8 mouse cellular contexts compared by ENCODE assay signal in the genomic region with DNA sequence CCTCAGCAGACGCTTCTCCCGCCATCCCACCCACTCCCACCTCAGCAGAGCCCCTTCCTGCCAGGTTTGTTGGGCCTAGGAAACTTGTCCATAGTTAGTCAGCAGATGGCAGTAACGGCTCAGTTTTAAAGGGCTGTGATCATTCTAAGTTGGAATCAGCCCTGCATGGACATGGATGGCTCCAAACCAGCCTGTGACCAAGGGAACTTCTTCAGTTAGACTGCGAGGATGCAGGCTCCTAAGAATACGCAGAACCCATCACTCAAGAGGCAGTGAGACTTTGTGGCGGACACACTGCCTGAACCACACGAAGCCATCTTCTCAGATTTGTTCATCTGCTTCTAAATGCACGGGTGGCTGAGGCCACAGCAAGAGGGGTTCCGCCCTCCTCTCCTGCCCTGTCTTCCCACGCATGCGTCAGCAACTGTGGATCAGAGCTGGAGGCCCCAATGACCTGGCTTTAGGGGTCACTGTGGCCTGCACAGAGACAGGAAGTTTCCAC. TPM values are rescaled to one million over a fixed set of nuclear protein-coding genes. Genes with fewer than 3 reads are reported as not detected.
DNase-seq lines count a peak whose midpoint lies in the region; ATAC-seq and TF ChIP-seq lines count a peak whose summit lies in the region.

No protein-coding gene starts in this region.

- peak; percentile 85 for TF ChIP-seq CTCF in hindbrain, postnatal 0 days (IDR thresholded peaks at IDR 0.05; ENCODE audit: low read depth)

- peak; percentile 85 for DNase-seq in adipocyte (ENCODE audit: low spot score)
- peak; percentile 53 to 70 for DNase-seq in cerebellum, postnatal 36 days
- DNase-seq in gastrocnemius, postnatal 10 days = peak; percentile 47
- DNase-seq in hindbrain, postnatal 0 days (ENCODE audit: low spot score) = peak; percentile 90
- peak; percentile 47 for DNase-seq in left cerebral cortex, adult 11 months (ENCODE audit: low spot score)
- DNase-seq in lung, postnatal 25 days (ENCODE audit: low spot score) = peak; percentile 83
- DNase-seq in retina, postnatal 1 day = peak; percentile 86

- peak overlapping the region; percentile 38 for H3K4me2 ChIP-seq in hindbrain, postnatal 0 days (ENCODE audit: low read depth, low read length)

- no peak overlapping the region for H3K4me3 ChIP-seq in hindbrain, postnatal 0 days (ENCODE audit: low read length)

- no peak overlapping the region for H3K27ac ChIP-seq in hindbrain, postnatal 0 days

- no peaks in the 10 kb centered on the region for H3K36me3 ChIP-seq in hindbrain, postnatal 0 days (ENCODE audit: insufficient read depth, low read length)

- no peaks in the 10 kb centered on the region for H3K9me3 ChIP-seq in hindbrain, postnatal 0 days (ENCODE audit: low read length)

- 33% methylated on average over 11 of the region's 11 CpGs for WGBS in hindbrain, postnatal 0 days

- ATAC-seq in hindbrain, postnatal 0 days = peak; percentile 91
- no peak for ATAC-seq in erythroblast, adult 5-6 weeks (replicated peaks; ENCODE audit: low FRiP score, poor library complexity, severe bottlenecking)

- H3K9ac ChIP-seq in hindbrain, postnatal 0 days (replicated peaks; ENCODE audit: low read length) = no peak overlapping the region

- H3K4me1 ChIP-seq in hindbrain, postnatal 0 days (ENCODE audit: insufficient read depth, low read length) = no peaks in the 10 kb centered on the region

- H3K27me3 ChIP-seq in hindbrain, postnatal 0 days (ENCODE audit: insufficient read depth, low read length) = no peaks in the 10 kb centered on the region

RNA-seq across cellular contexts. Expression of a gene that starts 29.1 kb away (rescaled TPM):
- total RNA-seq in gastrocnemius, postnatal 10 days (2021) = not detected
- 0.14 TPM in 1 of 2 replicates, not detected in the other for total RNA-seq in hindbrain, postnatal 0 days (2014; rRNA removed)
- polyA plus RNA-seq in hindbrain, postnatal 0 days (2015; fragmentation: Nextera tagmentation; extraction: Ambion mirVana) = 0.11 and 0.15 TPM in 2 replicates
- total RNA-seq in erythroblast, adult 5-6 weeks (2015; ENCODE audit: low replicate concordance) = not detected in 2 replicates
- not detected in 2 replicates for total RNA-seq in erythroblast, adult 5-6 weeks (2017; ENCODE audit: low replicate concordance)
